Mouse (Mus musculus): ENCODE results near the gene Srp14. TPM values are rescaled to one million over a fixed set of nuclear protein-coding genes. Genes with fewer than 3 reads are reported as not detected.

Srp14 gene
- polyA plus RNA-seq, 1 experiment from 2014 or later = 220 TPM

- ATAC-seq (replicated peaks; ENCODE audit: extremely low read depth, insufficient read depth, low FRiP score) = no peak
These were observed 12.4 kb upstream of the Srp14 start for GRCm38 (mm10) chr2:118491741-118492395.

GRCm38 (mm10) chr2:118491281-118491731 is 11.8 kb upstream of the Srp14 start:
- Histone ChIP-seq H3K36me3 (ENCODE audit: control insufficient read depth, insufficient read depth) (no peaks in the 10 kb centered on the region), H3K4me3 (ENCODE audit: low read length) (no peak overlapping the region), H3K27ac (ENCODE audit: low read length) (peak overlapping the region; percentile 73), H3K9ac (ENCODE audit: low read length) (peak overlapping the region; percentile 29; the same call in 1 of the 2 replicates), H3K27me3 (ENCODE audit: control insufficient read depth, insufficient read depth, low read length) (no peaks in the 10 kb centered on the region), H3K4me1 (ENCODE audit: control insufficient read depth, insufficient read depth, low read length) (peaks cover 21% of the 10 kb centered on the region), H3K4me2 (ENCODE audit: low read depth, low read length) (no peak overlapping the region), H3K9me3 (replicated peaks; ENCODE audit: control insufficient read depth, low read length) (peaks cover 5% of the 10 kb centered on the region; the same call in 1 of the 2 replicates)
- WGBS = 50% methylated on average over 5 of the region's 5 CpGs
- ATAC-seq (replicated peaks; ENCODE audit: extremely low read depth, insufficient read depth, low FRiP score) = peak; percentile 46; the same call in 1 of the 2 replicates

More at GRCm38 (mm10) chr2:118491741-118492395, 12.4 kb upstream of the Srp14 start:
- 82% methylated on average over 4 of the region's 4 CpGs for WGBS
- Histone ChIP-seq H3K4me2 (ENCODE audit: low read depth, low read length) (no peak overlapping the region), H3K36me3 (ENCODE audit: control insufficient read depth, insufficient read depth) (no peaks in the 10 kb centered on the region), H3K4me1 (ENCODE audit: control insufficient read depth, insufficient read depth, low read length) (peaks cover 21% of the 10 kb centered on the region), H3K27me3 (ENCODE audit: control insufficient read depth, insufficient read depth, low read length) (no peaks in the 10 kb centered on the region), H3K9me3 (replicated peaks; ENCODE audit: control insufficient read depth, low read length) (peaks cover 5% of the 10 kb centered on the region; the same call in 1 of the 2 replicates), H3K27ac (ENCODE audit: low read length) (peak overlapping the region; percentile 73), H3K9ac (ENCODE audit: low read length) (peak overlapping the region; percentile 29; the same call in 1 of the 2 replicates), H3K4me3 (ENCODE audit: low read length) (no peak overlapping the region)

GRCm38 (mm10) chr2:118490241-118491091 is 11.0 kb upstream of the Srp14 start:
- peaks cover 21% of the 10 kb centered on the region for H3K4me1 ChIP-seq (ENCODE audit: control insufficient read depth, insufficient read depth, low read length)
- no peaks in the 10 kb centered on the region for H3K27me3 ChIP-seq (ENCODE audit: control insufficient read depth, insufficient read depth, low read length)
- ATAC-seq (replicated peaks; ENCODE audit: extremely low read depth, insufficient read depth, low FRiP score) = peak; percentile 11; the same call in 1 of the 2 replicates
- no peaks in the 10 kb centered on the region for H3K36me3 ChIP-seq (ENCODE audit: control insufficient read depth, insufficient read depth)
- peaks cover 5% of the 10 kb centered on the region; the same call in 1 of the 2 replicates for H3K9me3 ChIP-seq (replicated peaks; ENCODE audit: control insufficient read depth, low read length)
- WGBS = 24% methylated on average over 12 of the region's 12 CpGs
- H3K4me3 ChIP-seq (ENCODE audit: low read length) = no peak overlapping the region
- 0 out of 2 replicates have a peak overlapping the region, but pooled peaks have one; percentile 4 for H3K4me2 ChIP-seq (ENCODE audit: low read depth, low read length)
- H3K27ac ChIP-seq (ENCODE audit: low read length) = peak overlapping the region; percentile 62
- peak overlapping the region; percentile 39 for H3K9ac ChIP-seq (ENCODE audit: low read length)

- no peak overlapping the region for H3K4me2 ChIP-seq (ENCODE audit: low read depth, low read length)
- H3K36me3 ChIP-seq (ENCODE audit: control insufficient read depth, insufficient read depth) = no peaks in the 10 kb centered on the region
- H3K4me1 ChIP-seq (ENCODE audit: control insufficient read depth, insufficient read depth, low read length) = peaks cover 21% of the 10 kb centered on the region
- H3K4me3 ChIP-seq (ENCODE audit: low read length) = no peak overlapping the region
- no peak overlapping the region for H3K27ac ChIP-seq (ENCODE audit: low read length)
- H3K9me3 ChIP-seq (replicated peaks; ENCODE audit: control insufficient read depth, low read length) = peaks cover 5% of the 10 kb centered on the region; the same call in 1 of the 2 replicates
- no peaks in the 10 kb centered on the region for H3K27me3 ChIP-seq (ENCODE audit: control insufficient read depth, insufficient read depth, low read length)
- ATAC-seq (replicated peaks; ENCODE audit: extremely low read depth, insufficient read depth, low FRiP score) = no peak
- no peak overlapping the region for H3K9ac ChIP-seq (ENCODE audit: low read length)
- 68% methylated on average over 3 of the region's 3 CpGs for WGBS
These were observed 8.3 kb upstream of the Srp14 start for GRCm38 (mm10) chr2:118487806-118488205.

GRCm38 (mm10) chr2:118486933-118487332 is 7.4 kb upstream of the Srp14 start:
- Histone ChIP-seq H3K9me3 (replicated peaks; ENCODE audit: control insufficient read depth, low read length) (peaks cover 5% of the 10 kb centered on the region; the same call in 1 of the 2 replicates), H3K36me3 (ENCODE audit: control insufficient read depth, insufficient read depth) (no peaks in the 10 kb centered on the region), H3K9ac (ENCODE audit: low read length) (no peak overlapping the region), H3K4me1 (ENCODE audit: control insufficient read depth, insufficient read depth, low read length) (peaks cover 21% of the 10 kb centered on the region), H3K4me2 (ENCODE audit: low read depth, low read length) (0 out of 2 replicates have a peak overlapping the region, but pooled peaks have one; percentile 8), H3K27ac (ENCODE audit: low read length) (no peak overlapping the region), H3K4me3 (ENCODE audit: low read length) (no peak overlapping the region), H3K27me3 (ENCODE audit: control insufficient read depth, insufficient read depth, low read length) (no peaks in the 10 kb centered on the region)
- 0 out of 2 replicates have a peak, but pooled peaks have one; percentile 12 for ATAC-seq (replicated peaks; ENCODE audit: extremely low read depth, insufficient read depth, low FRiP score)
- WGBS = 16% methylated on average over 12 of the region's 12 CpGs

- 75% methylated on average over 3 of the region's 3 CpGs for WGBS
These were observed 5.9 kb upstream of the Srp14 start for GRCm38 (mm10) chr2:118485415-118485814.

GRCm38 (mm10) chr2:118484386-118484898 is 4.9 kb upstream of the Srp14 start:
- Histone ChIP-seq H3K27me3 (ENCODE audit: control insufficient read depth, insufficient read depth, low read length) (no peaks in the 10 kb centered on the region), H3K9ac (ENCODE audit: low read length) (no peak overlapping the region), H3K27ac (ENCODE audit: low read length) (no peak overlapping the region), H3K4me3 (ENCODE audit: low read length) (no peak overlapping the region), H3K4me2 (ENCODE audit: low read depth, low read length) (no peak overlapping the region), H3K36me3 (ENCODE audit: control insufficient read depth, insufficient read depth) (no peaks in the 10 kb centered on the region), H3K9me3 (replicated peaks; ENCODE audit: control insufficient read depth, low read length) (peaks cover 5% of the 10 kb centered on the region; the same call in 1 of the 2 replicates), H3K4me1 (ENCODE audit: control insufficient read depth, insufficient read depth, low read length) (no peaks in the 10 kb centered on the region)
- ATAC-seq (replicated peaks; ENCODE audit: extremely low read depth, insufficient read depth, low FRiP score) = no peak
- 78% methylated on average over 9 of the region's 9 CpGs for WGBS

More at GRCm38 (mm10) chr2:118485415-118485814, 5.9 kb upstream of the Srp14 start:
- Histone ChIP-seq H3K27me3 (ENCODE audit: control insufficient read depth, insufficient read depth, low read length) (no peaks in the 10 kb centered on the region), H3K4me1 (ENCODE audit: control insufficient read depth, insufficient read depth, low read length) (peaks cover 7% of the 10 kb centered on the region), H3K9me3 (replicated peaks; ENCODE audit: control insufficient read depth, low read length) (peaks cover 5% of the 10 kb centered on the region; the same call in 1 of the 2 replicates), H3K4me2 (ENCODE audit: low read depth, low read length) (no peak overlapping the region), H3K9ac (ENCODE audit: low read length) (no peak overlapping the region), H3K4me3 (ENCODE audit: low read length) (no peak overlapping the region), H3K27ac (ENCODE audit: low read length) (no peak overlapping the region), H3K36me3 (ENCODE audit: control insufficient read depth, insufficient read depth) (no peaks in the 10 kb centered on the region)
- ATAC-seq (replicated peaks; ENCODE audit: extremely low read depth, insufficient read depth, low FRiP score) = no peak

- WGBS = 72% methylated on average over 5 of the region's 5 CpGs
- Histone ChIP-seq H3K9ac (ENCODE audit: low read length) (no peak overlapping the region), H3K9me3 (replicated peaks; ENCODE audit: control insufficient read depth, low read length) (peaks cover 3% of the 10 kb centered on the region; the same call in 1 of the 2 replicates), H3K36me3 (ENCODE audit: control insufficient read depth, insufficient read depth) (no peaks in the 10 kb centered on the region), H3K4me1 (ENCODE audit: control insufficient read depth, insufficient read depth, low read length) (peaks cover 9% of the 10 kb centered on the region), H3K4me3 (ENCODE audit: low read length) (no peak overlapping the region), H3K27ac (ENCODE audit: low read length) (no peak overlapping the region), H3K4me2 (ENCODE audit: low read depth, low read length) (no peak overlapping the region), H3K27me3 (ENCODE audit: control insufficient read depth, insufficient read depth, low read length) (no peaks in the 10 kb centered on the region)
- ATAC-seq (replicated peaks; ENCODE audit: extremely low read depth, insufficient read depth, low FRiP score) = no peak
These were observed 3.5 kb upstream of the Srp14 start for GRCm38 (mm10) chr2:118483032-118483431.
